Mouse (Mus musculus): ENCODE measurements around the gene Slc24a1. TPM values are rescaled to one million over a fixed set of nuclear protein-coding genes. Genes with fewer than 3 reads are reported as not detected.

Gene Slc24a1
- polyA plus RNA-seq, 1 experiment: 0.01 TPM

DNA sequence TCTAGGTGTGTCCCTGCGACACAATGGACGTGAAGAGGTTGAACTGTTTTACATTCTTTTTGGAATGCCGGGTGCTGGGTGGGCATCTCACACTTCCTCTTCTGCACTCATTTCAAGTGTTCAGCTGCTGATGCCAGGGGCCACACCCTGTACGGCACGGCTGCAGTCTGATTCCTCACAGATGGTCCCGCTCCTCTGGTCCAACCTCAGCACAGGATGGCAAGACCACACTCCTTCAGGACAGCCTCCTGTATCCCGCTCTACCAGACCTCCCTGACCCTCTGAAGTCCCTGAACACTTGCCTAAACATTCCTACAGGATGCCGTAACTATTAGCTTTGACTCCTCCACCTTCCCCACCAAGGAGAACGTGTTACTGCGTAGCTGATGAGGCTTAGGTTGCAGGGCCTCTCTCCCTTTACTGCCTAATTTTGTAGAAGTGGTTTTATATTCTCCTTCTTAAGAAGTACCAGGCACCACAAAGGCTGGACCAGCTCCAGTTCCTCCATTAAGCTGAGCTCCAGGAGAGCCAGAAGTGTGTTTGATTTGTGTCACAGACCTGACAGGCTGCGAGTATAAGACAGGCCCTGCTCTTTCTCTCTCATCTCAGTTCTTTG is 10.6 kb downstream of the Slc24a1 start:
- Histone ChIP-seq H3K4me2 (ENCODE audit: low read depth) (no peak overlapping the region), H3K36me3 (ENCODE audit: control insufficient read depth, insufficient read depth) (no peaks in the 10 kb centered on the region), H3ac (ENCODE audit: control insufficient read depth, insufficient read length) (no peak overlapping the region), H3K27me3 (ENCODE audit: control insufficient read depth, insufficient read depth, insufficient read length) (peaks cover 47% of the 10 kb centered on the region), H3K4me3 (no peak overlapping the region), H3K79me2 (ENCODE audit: control insufficient read depth, insufficient read depth) (no peaks in the 10 kb centered on the region)
- TF ChIP-seq MYOD1 (IDR thresholded peaks at IDR 0.05; ENCODE audit: control insufficient read depth in 1 of 3, insufficient read length in 2 of 3, low read depth in 2 of 3) (no peak), USF1 (IDR thresholded peaks at IDR 0.05; ENCODE audit: low read depth) (no peak), POLR2AphosphoS2 (IDR thresholded peaks at IDR 0.05; ENCODE audit: insufficient read length, low read depth) (no peak), POLR2A (IDR thresholded peaks at IDR 0.05; ENCODE audit: insufficient read length, low read depth) (no peak), E2F4 (IDR thresholded peaks at IDR 0.05; ENCODE audit: insufficient read depth) (no peak), CEBPB (IDR thresholded peaks at IDR 0.05; ENCODE audit: insufficient read depth, poor library complexity, severe bottlenecking) (no peak), MYOG (IDR thresholded peaks at IDR 0.05; ENCODE audit: control insufficient read depth in 1 of 3, insufficient read depth in 1 of 3, insufficient read length in 2 of 3, low read depth in 2 of 3) (no peak), TCF12 (IDR thresholded peaks at IDR 0.05; ENCODE audit: insufficient read depth, poor library complexity, severe bottlenecking) (no peak), MAX (IDR thresholded peaks at IDR 0.05; ENCODE audit: low read depth) (no peak), REST (IDR thresholded peaks at IDR 0.05; ENCODE audit: insufficient read depth, insufficient read length) (no peak), SRF (IDR thresholded peaks at IDR 0.05; ENCODE audit: control insufficient read depth, insufficient read length, low read depth) (no peak), TCF3 (IDR thresholded peaks at IDR 0.05; ENCODE audit: insufficient read length, low read depth) (no peak)

- TF ChIP-seq MAX (IDR thresholded peaks at IDR 0.05; ENCODE audit: low read depth): no peak
- TF ChIP-seq SRF (IDR thresholded peaks at IDR 0.05; ENCODE audit: control insufficient read depth, insufficient read length, low read depth): no peak
- TF ChIP-seq TCF12 (IDR thresholded peaks at IDR 0.05; ENCODE audit: insufficient read depth, poor library complexity, severe bottlenecking): no peak
- peaks cover 39% of the 10 kb centered on the region for H3K27me3 ChIP-seq (ENCODE audit: control insufficient read depth, insufficient read depth, insufficient read length)
- no peak overlapping the region for H3K4me3 ChIP-seq
- H3K4me2 ChIP-seq (ENCODE audit: low read depth): no peak overlapping the region
- H3K79me2 ChIP-seq (ENCODE audit: control insufficient read depth, insufficient read depth): no peaks in the 10 kb centered on the region
- no peaks in the 10 kb centered on the region for H3K36me3 ChIP-seq (ENCODE audit: control insufficient read depth, insufficient read depth)
- no peak overlapping the region for H3ac ChIP-seq (ENCODE audit: control insufficient read depth, insufficient read length)
Measured at GRCm38 (mm10) chr9:64939790-64940189, 11.6 kb downstream of the Slc24a1 start.

- no peak overlapping the region for H3K4me3 ChIP-seq
- H3K36me3 ChIP-seq (ENCODE audit: control insufficient read depth, insufficient read depth): no peaks in the 10 kb centered on the region
- no peak overlapping the region for H3K4me2 ChIP-seq (ENCODE audit: low read depth)
- peaks cover 34% of the 10 kb centered on the region for H3K27me3 ChIP-seq (ENCODE audit: control insufficient read depth, insufficient read depth, insufficient read length)
- H3K79me2 ChIP-seq (ENCODE audit: control insufficient read depth, insufficient read depth): no peaks in the 10 kb centered on the region
- no peak overlapping the region for H3ac ChIP-seq (ENCODE audit: control insufficient read depth, insufficient read length)
- 0 out of 2 replicates have a peak, but pooled peaks have one; percentile 3 for TF ChIP-seq CEBPB (IDR thresholded peaks at IDR 0.05; ENCODE audit: insufficient read depth, poor library complexity, severe bottlenecking)
- no peak for TF ChIP-seq POLR2A (IDR thresholded peaks at IDR 0.05; ENCODE audit: insufficient read length, low read depth)
- no peak for TF ChIP-seq SRF (IDR thresholded peaks at IDR 0.05; ENCODE audit: control insufficient read depth, insufficient read length, low read depth)
Measured at GRCm38 (mm10) chr9:64939281-64939680, 12.1 kb downstream of the Slc24a1 start.

GRCm38 (mm10) chr9:64938535-64938934 is 12.9 kb downstream of the Slc24a1 start:
- H3K79me2 ChIP-seq (ENCODE audit: control insufficient read depth, insufficient read depth): no peaks in the 10 kb centered on the region
- H3K27me3 ChIP-seq (ENCODE audit: control insufficient read depth, insufficient read depth, insufficient read length): peaks cover 26% of the 10 kb centered on the region
- H3K36me3 ChIP-seq (ENCODE audit: control insufficient read depth, insufficient read depth): no peaks in the 10 kb centered on the region
- no peak overlapping the region for H3K4me2 ChIP-seq (ENCODE audit: low read depth)
- no peak overlapping the region for H3K4me3 ChIP-seq
- TF ChIP-seq USF1 (IDR thresholded peaks at IDR 0.05; ENCODE audit: low read depth) (no peak), POLR2A (IDR thresholded peaks at IDR 0.05; ENCODE audit: insufficient read length, low read depth) (no peak), MYOG (IDR thresholded peaks at IDR 0.05; ENCODE audit: control insufficient read depth in 1 of 3, insufficient read depth in 1 of 3, insufficient read length in 2 of 3, low read depth in 2 of 3) (no peak), CEBPB (IDR thresholded peaks at IDR 0.05; ENCODE audit: insufficient read depth, poor library complexity, severe bottlenecking) (no peak), MYOD1 (IDR thresholded peaks at IDR 0.05; ENCODE audit: control insufficient read depth in 1 of 3, insufficient read length in 2 of 3, low read depth in 2 of 3) (no peak), MAX (IDR thresholded peaks at IDR 0.05; ENCODE audit: low read depth) (no peak)
- H3ac ChIP-seq (ENCODE audit: control insufficient read depth, insufficient read length): no peak overlapping the region

DNA sequence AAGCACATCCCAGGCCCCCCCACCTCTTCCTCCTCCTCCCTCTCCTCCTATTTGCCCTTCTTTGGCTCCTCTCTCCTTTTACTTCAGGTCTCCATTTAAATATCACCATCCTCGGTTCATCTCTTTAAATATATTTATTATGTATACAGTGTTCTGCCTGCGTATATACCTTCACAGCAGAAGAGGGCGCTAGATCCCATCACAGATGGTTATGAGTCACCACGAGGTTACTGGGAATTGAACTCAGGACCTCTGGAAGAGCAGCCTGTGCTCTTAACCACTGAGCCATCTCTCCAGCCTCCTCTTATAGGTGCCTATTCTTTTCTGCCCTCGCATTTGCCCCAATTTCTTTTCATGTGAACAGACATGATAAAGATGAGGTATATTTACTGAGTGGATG is 13.9 kb downstream of the Slc24a1 start:
- Histone ChIP-seq H3ac (ENCODE audit: control insufficient read depth, insufficient read length) (no peak overlapping the region), H3K4me3 (no peak overlapping the region), H3K4me2 (ENCODE audit: low read depth) (no peak overlapping the region), H3K27me3 (ENCODE audit: control insufficient read depth, insufficient read depth, insufficient read length) (peaks cover 21% of the 10 kb centered on the region), H3K79me2 (ENCODE audit: control insufficient read depth, insufficient read depth) (no peaks in the 10 kb centered on the region), H3K36me3 (ENCODE audit: control insufficient read depth, insufficient read depth) (no peaks in the 10 kb centered on the region)
- TF ChIP-seq TCF12 (IDR thresholded peaks at IDR 0.05; ENCODE audit: insufficient read depth, poor library complexity, severe bottlenecking): no peak

- H3ac ChIP-seq (ENCODE audit: control insufficient read depth, insufficient read length): no peak overlapping the region
- no peak overlapping the region for H3K4me3 ChIP-seq
- H3K27me3 ChIP-seq (ENCODE audit: control insufficient read depth, insufficient read depth, insufficient read length): peaks cover 23% of the 10 kb centered on the region
- TF ChIP-seq POLR2A (IDR thresholded peaks at IDR 0.05; ENCODE audit: insufficient read length, low read depth): no peak
- no peak for TF ChIP-seq E2F4 (IDR thresholded peaks at IDR 0.05; ENCODE audit: insufficient read depth)
- TF ChIP-seq MYOD1 (IDR thresholded peaks at IDR 0.05; ENCODE audit: control insufficient read depth in 1 of 3, insufficient read length in 2 of 3, low read depth in 2 of 3): no peak
- TF ChIP-seq REST (IDR thresholded peaks at IDR 0.05; ENCODE audit: insufficient read depth, insufficient read length): no peak
- TF ChIP-seq TCF3 (IDR thresholded peaks at IDR 0.05; ENCODE audit: insufficient read length, low read depth): no peak
- no peak for TF ChIP-seq MYOG (IDR thresholded peaks at IDR 0.05; ENCODE audit: control insufficient read depth in 1 of 3, insufficient read depth in 1 of 3, insufficient read length in 2 of 3, low read depth in 2 of 3)
- TF ChIP-seq CEBPB (IDR thresholded peaks at IDR 0.05; ENCODE audit: insufficient read depth, poor library complexity, severe bottlenecking): no peak
- no peak for TF ChIP-seq MAX (IDR thresholded peaks at IDR 0.05; ENCODE audit: low read depth)
- TF ChIP-seq POLR2AphosphoS2 (IDR thresholded peaks at IDR 0.05; ENCODE audit: insufficient read length, low read depth): no peak
- TF ChIP-seq TCF12 (IDR thresholded peaks at IDR 0.05; ENCODE audit: insufficient read depth, poor library complexity, severe bottlenecking): no peak
- H3K36me3 ChIP-seq (ENCODE audit: control insufficient read depth, insufficient read depth): no peaks in the 10 kb centered on the region
- no peaks in the 10 kb centered on the region for H3K79me2 ChIP-seq (ENCODE audit: control insufficient read depth, insufficient read depth)
- peak overlapping the region; percentile 36 for H3K4me2 ChIP-seq (ENCODE audit: low read depth)
Measured at GRCm38 (mm10) chr9:64936508-64936907, 14.9 kb downstream of the Slc24a1 start.
